Mouse (Mus musculus) lung, postnatal 0 days (tissue): ENCODE measurements around the gene Sgtb. TPM values are rescaled to one million over a fixed set of nuclear protein-coding genes. Genes with fewer than 3 reads are reported as not detected.

Experiments
- ATAC-seq: fragments of 200-750 bp; cut with Nextera tagmentation; 2 replicates; pipeline ENCODE4 v1.8.0; 2017; ENCODE audit warnings: moderate library complexity
- DNase-seq: peaks from one replicate; pipeline ENCODE4 v3.0.0-alpha.2; 2016; ENCODE audit warnings: low spot score
- H3K27ac ChIP-seq: fragments of 300-500 bp; sonication (generic); 2 replicates; pipeline ENCODE4 v1.5.1; 2014; ENCODE audit warnings: antibody characterized with exemption, mild to moderate bottlenecking, low read length, mixed read lengths
- H3K27me3 ChIP-seq: fragments of 300-500 bp; sonication (generic); replicated peaks from 2 replicates; pipeline ENCODE4 v1.6.1; 2014; ENCODE audit warnings: low read length, mixed read lengths; ENCODE audit not compliant: insufficient read depth
- H3K36me3 ChIP-seq: fragments of 300-500 bp; sonication (generic); 2 replicates; pipeline ENCODE4 v1.6.1; 2014; ENCODE audit warnings: low read length, mixed read lengths; ENCODE audit not compliant: insufficient read depth
- H3K4me1 ChIP-seq: fragments of 300-500 bp; sonication (generic); 2 replicates; pipeline ENCODE4 v1.6.1; 2014; ENCODE audit warnings: antibody characterized with exemption, low read depth, low read length, mixed read lengths; ENCODE audit not compliant: insufficient read depth
- H3K4me2 ChIP-seq: fragments of 300-500 bp; sonication (generic); replicated peaks from 2 replicates; pipeline ENCODE4 v1.6.1; 2014; ENCODE audit warnings: low read depth, mild to moderate bottlenecking, low read length, moderate library complexity, mixed read lengths
- H3K4me3 ChIP-seq: fragments of 300-500 bp; sonication (generic); 2 replicates; pipeline ENCODE4 v1.5.1; 2014; ENCODE audit warnings: low read depth, low read length
- H3K9ac ChIP-seq: fragments of 300-500 bp; sonication (generic); replicated peaks from 2 replicates; pipeline ENCODE4 v1.6.1; 2014; ENCODE audit warnings: low read depth, mild to moderate bottlenecking
- H3K9me3 ChIP-seq: fragments of 300-500 bp; sonication (generic); 2 replicates; pipeline ENCODE4 v1.6.1; 2016; ENCODE audit warnings: low read length, mixed read lengths
- CTCF ChIP-seq: IDR thresholded peaks from 2 replicates; pipeline ENCODE4 v1.5.1; 2016; ENCODE audit warnings: antibody characterized with exemption, mild to moderate bottlenecking
- EP300 ChIP-seq: IDR thresholded peaks from 2 replicates; pipeline ENCODE4 v1.6.1; 2016; ENCODE audit warnings: antibody characterized with exemption, mild to moderate bottlenecking, control low read depth
- WGBS: fragments of 180-500 bp; shearing (Covaris S2); extraction: QIAGEN DNeasy Blood & Tissue Kit; methylation state at CpG from one replicate; pipeline ENCODE4 v1.1.7; 2014; 5-methylcytosine and 5-hydroxymethylcytosine counted together
- polyA plus RNA-seq: library from polyadenylated mRNA; unstranded; fragments of >200 nt; fragmentation: Nextera tagmentation; extraction: Ambion mirVana; gene quantifications from 2 replicates; pipeline ENCODE4 v1.2.1, GENCODE M21; 2015

Sgtb gene
- polyA plus RNA-seq, 1 experiment from 2014 or later = 5.5 TPM

DNA sequence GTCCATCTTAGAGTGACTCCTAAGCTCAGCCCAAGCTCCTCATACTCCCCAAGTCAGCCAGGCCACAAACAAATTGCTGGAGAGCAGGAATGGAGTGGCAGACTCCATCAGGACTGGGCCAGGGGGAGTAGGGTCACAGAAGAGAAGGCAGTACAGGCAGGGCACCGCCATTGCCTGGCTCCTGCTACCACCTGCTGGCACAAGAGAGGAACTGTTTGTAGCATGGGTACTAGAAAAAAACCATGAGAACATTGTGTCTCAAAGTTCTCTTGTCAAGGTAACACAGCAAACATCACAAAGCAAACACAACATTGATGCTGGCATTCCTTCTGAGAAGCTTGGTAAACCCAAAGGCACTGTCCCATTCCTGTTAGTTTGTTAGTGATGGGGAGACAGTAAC, 20.2 kb upstream of the Sgtb start:
- H3K9ac ChIP-seq = no peak overlapping the region
- H3K9me3 ChIP-seq = no peaks in the 10 kb centered on the region
- no peaks in the 10 kb centered on the region for H3K27me3 ChIP-seq
- peak; percentile 86 for ATAC-seq
- TF ChIP-seq EP300 (no peak), CTCF (peak; percentile 95)
- no peaks in the 10 kb centered on the region for H3K36me3 ChIP-seq
- H3K4me2 ChIP-seq = no peak overlapping the region
- no peaks in the 10 kb centered on the region for H3K4me1 ChIP-seq
- WGBS = 5% methylated on average over 1 of the region's 1 CpGs
- DNase-seq = peak; percentile 77
- H3K4me3 ChIP-seq = no peak overlapping the region
- no peak overlapping the region for H3K27ac ChIP-seq

DNA sequence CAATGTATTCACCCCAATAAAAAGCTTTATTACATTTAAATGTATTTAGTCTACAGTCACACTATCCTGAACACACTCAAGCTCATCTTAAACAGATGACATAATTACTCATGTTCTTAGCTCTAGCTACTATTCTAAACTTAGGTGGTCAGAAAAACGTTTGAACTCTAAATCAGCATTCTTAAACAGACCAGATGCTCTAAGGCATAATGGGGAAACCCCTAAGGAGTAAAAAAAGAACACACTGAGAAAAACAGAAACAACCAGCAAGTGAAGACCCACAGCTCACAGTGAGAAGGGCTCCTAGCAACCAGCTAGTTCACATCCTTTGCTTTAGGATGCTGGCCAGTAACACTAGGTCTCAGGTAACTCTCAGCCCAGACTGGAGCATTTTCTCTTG, 17.8 kb upstream of the Sgtb start:
- Histone ChIP-seq H3K4me2 (no peak overlapping the region), H3K4me3 (no peak overlapping the region), H3K9me3 (no peaks in the 10 kb centered on the region), H3K27me3 (no peaks in the 10 kb centered on the region), H3K27ac (no peak overlapping the region), H3K36me3 (no peaks in the 10 kb centered on the region), H3K9ac (no peak overlapping the region), H3K4me1 (no peaks in the 10 kb centered on the region)
- no peak for ATAC-seq
- TF ChIP-seq CTCF (no peak), EP300 (no peak)
- WGBS = 7% methylated on average over 1 of the region's 1 CpGs
- DNase-seq = no peak

DNA sequence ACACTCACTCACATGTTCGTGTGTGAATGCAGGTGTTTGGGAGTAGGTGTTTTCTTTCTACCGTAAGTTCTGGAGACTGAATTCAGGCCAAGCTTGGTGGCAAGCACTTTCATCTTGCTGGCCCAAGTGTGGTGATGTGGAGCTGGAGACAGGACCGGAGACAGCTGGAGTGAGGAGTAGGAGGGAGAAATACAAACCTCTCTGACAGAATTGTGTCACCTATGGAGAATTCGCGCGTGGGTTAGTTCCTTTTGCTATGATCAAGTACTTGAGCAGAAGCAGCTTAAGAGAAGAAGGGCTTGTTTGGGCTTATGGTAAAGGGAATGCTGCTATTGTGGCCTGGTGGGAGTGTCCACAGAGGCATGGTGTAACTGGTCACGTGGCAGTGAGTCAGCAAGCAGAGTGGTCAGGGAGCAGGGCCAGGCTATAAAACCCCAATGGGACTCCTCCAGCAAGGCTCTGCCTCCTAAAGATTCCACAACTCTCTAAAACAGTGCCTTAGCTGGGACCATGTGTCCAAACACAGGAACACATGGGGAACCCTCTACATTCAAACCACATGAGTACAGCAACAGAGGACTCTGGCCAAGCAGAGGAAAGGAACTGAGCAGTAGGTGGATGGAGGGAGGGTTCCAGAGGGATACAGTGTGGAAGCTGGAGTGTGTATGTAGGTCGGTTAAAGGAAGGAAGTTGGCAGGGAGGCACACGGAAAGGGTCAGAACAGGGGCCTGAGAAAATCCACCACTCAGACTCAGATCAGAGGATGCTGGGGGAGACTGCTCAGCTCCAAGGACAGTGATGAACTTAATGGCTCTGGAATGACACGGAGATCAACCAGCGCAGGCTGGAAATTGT, 14.8 kb upstream of the Sgtb start:
- no peaks in the 10 kb centered on the region for H3K36me3 ChIP-seq
- DNase-seq = peak; percentile 66
- TF ChIP-seq CTCF (no peak), EP300 (no peak)
- H3K4me2 ChIP-seq = no peak overlapping the region
- H3K4me3 ChIP-seq = no peak overlapping the region
- no peaks in the 10 kb centered on the region for H3K27me3 ChIP-seq
- no peak overlapping the region for H3K27ac ChIP-seq
- no peaks in the 10 kb centered on the region for H3K9me3 ChIP-seq
- H3K9ac ChIP-seq = no peak overlapping the region
- H3K4me1 ChIP-seq = no peaks in the 10 kb centered on the region
- WGBS = 67% methylated on average over 11 of the region's 11 CpGs
- peak; percentile 77 for ATAC-seq

DNA sequence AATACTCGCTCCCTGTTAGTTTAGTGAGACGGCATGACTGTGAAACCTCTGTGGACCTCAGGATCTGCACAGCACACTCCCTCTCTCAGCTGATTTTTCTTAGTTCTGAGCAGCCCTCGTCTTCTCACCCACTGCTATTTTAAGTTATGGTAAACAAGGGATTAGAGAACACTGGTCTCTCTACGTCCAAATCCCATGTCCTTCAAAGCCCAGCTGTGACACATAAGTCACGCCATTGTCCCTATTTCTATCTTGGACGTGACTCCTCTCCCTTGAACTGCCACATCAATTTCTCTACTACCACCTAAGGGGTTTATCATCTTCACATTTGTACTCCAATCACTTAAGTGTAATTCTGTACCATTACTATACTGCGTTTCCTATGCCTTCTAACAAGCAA, 13.6 kb upstream of the Sgtb start:
- Histone ChIP-seq H3K4me1 (no peaks in the 10 kb centered on the region), H3K9ac (no peak overlapping the region), H3K9me3 (no peaks in the 10 kb centered on the region), H3K27me3 (no peaks in the 10 kb centered on the region), H3K36me3 (no peaks in the 10 kb centered on the region), H3K27ac (peak overlapping the region; percentile 6), H3K4me2 (no peak overlapping the region), H3K4me3 (no peak overlapping the region)
- TF ChIP-seq EP300 = peak; percentile 26; the same call in 1 of the 2 replicates
- no peak for TF ChIP-seq CTCF
- DNase-seq (peak; percentile 62), ATAC-seq (peak; percentile 61)
- 50% methylated on average over 7 of the region's 7 CpGs for WGBS

DNA sequence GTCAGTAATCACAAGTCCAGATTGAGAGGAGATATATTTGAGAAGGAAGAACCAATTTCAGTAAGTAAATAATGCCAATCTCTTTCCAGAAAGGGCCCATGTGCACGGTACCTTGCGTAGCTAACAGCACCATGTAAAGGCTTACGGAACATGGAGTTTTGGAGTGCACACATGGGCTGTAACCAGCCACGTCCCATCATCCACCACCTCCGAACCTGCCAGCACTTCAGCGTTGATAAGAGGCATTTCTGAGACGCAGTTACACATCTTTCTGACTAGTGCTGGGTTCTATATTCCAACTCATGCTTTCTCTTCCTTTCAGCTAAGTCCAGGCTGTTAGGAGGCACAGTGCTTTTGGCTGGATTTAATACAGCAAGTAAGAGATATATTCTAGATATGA, 12.4 kb upstream of the Sgtb start:
- Histone ChIP-seq H3K9ac (no peak overlapping the region), H3K9me3 (no peaks in the 10 kb centered on the region), H3K36me3 (no peaks in the 10 kb centered on the region), H3K27ac (no peak overlapping the region), H3K27me3 (no peaks in the 10 kb centered on the region), H3K4me1 (no peaks in the 10 kb centered on the region), H3K4me2 (no peak overlapping the region), H3K4me3 (no peak overlapping the region)
- WGBS = 49% methylated on average over 7 of the region's 7 CpGs
- TF ChIP-seq EP300 (no peak), CTCF (no peak)
- ATAC-seq (peak; percentile 28; the same call in 1 of the 2 replicates), DNase-seq (peak; percentile 49)

DNA sequence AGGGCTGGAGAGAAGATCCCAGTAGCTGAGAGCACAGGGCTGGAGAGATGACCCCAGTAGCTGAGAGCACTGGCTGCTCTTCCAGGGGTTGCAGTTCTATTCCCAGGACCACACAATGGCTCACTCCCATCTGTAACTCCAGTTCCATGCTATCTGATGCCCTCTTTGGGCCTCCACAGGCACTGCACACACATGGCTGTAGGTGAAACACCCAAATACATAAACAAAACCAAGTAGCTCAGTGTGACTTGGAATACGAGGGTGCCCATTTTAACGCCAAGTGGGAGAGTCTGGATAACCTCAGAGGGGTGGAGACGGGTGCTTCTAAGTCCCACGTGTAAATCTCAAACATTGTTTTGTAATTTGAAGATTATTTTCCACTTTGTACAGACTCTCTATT, 9.1 kb upstream of the Sgtb start:
- Histone ChIP-seq H3K9ac (no peak overlapping the region), H3K36me3 (no peaks in the 10 kb centered on the region), H3K4me2 (no peak overlapping the region), H3K4me3 (no peak overlapping the region), H3K27me3 (no peaks in the 10 kb centered on the region), H3K27ac (no peak overlapping the region), H3K4me1 (no peaks in the 10 kb centered on the region), H3K9me3 (no peaks in the 10 kb centered on the region)
- TF ChIP-seq CTCF (no peak), EP300 (no peak)
- ATAC-seq = no peak
- 87% methylated on average over 4 of the region's 4 CpGs for WGBS
- DNase-seq = no peak
